Mouse (Mus musculus) layer of hippocampus, adult 18-20 months (tissue): ENCODE measurements around the gene Pex6. TPM values are rescaled to one million over a fixed set of nuclear protein-coding genes. Genes with fewer than 3 reads are reported as not detected.

Source experiments
- DNase-seq, 2 experiments: peaks; one replicate each; pipeline ENCODE4 v3.0.0; 2022; ENCODE audit warnings: low spot score in 2 of 2
- total RNA-seq, 2 experiments: library from RNA; stranded (reverse); gene quantifications; 2 replicates each; pipeline ENCODE4 v1.2.3; 2021

The Pex6 gene
- total RNA-seq, 2 experiments from 2014 or later: 55.5 to 62.4 TPM

DNA sequence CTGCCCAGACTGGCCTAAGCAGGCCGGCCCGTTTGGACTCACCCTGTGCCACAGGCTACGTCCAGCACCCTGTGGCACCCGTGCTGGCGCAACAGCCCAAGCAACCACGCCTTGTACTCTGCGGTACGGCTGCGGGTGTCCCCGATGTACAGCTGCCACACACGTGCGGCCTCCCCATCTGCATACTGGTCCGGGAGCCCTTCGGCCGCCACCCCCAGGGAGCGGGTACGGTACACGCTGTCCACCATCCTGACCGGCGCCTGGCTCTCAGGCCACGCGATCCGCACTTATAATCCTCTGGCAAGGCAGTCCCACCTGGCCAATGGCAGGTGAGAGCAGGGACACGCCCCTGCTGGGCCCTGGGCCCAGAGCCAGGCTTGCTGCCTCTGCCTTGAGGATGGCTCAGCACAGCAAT is 17.6 kb downstream of the Pex6 start, which contains the start of gene Gnmt:
Gene Gnmt (minus strand): TSS at position 265 of the 415 bp plus-strand sequence.
- DNase-seq: no peak

DNA sequence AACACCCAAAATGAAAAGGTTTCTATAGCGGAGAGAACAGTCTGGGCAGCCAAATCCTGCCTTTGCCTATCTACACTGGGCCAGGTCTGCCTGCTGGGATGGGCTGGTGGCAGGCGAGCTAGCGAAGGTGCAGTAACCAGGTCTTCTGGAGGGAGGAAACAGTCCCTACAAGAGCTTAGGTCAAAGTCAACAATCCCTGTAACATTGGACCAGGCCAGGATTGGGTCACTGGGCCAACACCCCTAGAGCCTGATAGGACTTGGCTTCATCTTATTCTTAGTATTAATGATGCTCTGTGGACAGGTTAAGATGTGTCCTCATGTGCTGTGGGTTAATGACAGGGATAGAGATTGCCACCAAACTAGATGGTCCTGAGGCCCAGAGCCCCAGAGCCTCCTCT is 22.8 kb downstream of the Pex6 start:
- DNase-seq: no peak

- no peak for DNase-seq
Observed at GRCm38 (mm10) chr17:46735287-46735686, 24.0 kb downstream of the Pex6 start.

DNA sequence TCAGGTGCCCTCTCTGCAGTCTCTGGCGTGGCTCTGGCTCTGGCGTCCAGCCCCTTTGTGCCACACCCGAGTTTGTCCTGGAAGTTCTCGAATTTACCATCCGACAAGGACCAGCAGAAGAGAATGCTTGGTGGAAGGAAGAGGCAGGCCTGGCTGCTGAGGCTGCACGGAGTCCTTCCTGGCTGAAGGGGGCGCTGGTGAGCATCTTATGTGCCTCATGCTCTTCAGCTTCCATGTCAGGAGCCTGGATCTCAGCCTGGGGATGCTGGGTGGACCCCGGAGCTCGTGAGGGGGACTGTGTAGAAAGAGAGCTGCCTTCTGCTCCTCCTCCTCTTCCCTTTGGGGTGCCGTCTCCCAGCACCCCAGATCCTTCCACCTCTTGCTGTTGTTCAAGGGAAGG is 24.9 kb downstream of the Pex6 start:
- DNase-seq: peak in 1 of 2 experiments; percentile 32

DNA sequence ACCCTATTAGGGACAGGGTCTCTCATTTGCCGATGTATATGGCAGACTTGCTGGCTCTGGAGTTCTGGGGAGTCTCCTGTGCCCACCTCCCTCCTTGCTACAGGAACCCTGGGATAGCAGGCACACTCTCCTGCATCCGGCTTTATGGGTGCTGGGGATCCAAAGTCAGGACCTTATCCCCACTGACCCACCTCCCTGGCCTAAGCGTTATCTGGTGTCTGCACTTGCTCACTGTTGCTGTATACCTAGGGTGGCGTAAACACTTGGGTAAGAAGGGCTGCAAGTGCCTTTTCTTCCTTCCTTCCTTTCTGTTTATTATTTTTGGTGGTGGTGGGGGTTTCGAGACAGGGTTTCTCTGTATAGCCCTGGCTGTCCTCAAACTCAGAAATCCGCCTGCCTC is 30.0 kb downstream of the Pex6 start:
- DNase-seq: no peak

DNA sequence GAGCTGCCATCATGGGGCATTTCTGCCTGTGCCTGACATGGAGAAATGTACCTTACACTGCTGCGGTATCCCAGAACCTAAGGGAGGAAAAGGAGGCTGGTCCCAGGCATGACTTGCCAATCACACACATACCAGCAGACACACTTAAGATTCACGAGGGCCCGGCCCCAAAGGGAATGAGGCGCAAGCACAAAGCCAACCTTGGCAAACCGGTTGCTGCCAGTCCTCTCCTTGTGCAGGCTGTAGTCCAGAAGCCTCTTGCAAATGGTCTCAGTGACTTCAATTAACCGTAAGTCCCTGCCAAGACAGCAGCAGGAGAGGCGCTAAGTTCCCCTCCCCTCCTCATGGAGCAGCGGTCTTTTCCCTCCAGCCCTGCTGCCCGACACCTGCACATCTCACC is 31.7 kb downstream of the Pex6 start:
- no peak for DNase-seq

DNA sequence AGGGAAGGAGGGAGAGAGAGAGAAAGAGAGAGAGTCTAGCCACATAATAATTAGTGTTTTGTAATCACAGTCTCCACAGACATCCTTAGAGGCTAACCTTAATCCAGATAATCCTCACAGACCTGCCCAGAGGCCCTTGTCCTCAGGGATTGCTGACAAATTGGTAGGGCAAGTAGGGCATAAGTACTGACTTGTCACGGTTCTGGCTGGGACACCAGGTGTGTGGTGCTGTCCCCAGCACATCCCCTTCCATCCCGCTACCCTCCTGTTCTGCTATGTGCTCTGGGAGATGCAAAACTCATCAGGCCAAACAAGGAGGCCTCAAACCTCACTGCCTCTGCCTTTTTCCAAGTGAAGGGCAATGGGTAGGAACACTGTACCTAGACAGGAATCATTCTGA is 34.2 kb downstream of the Pex6 start:
- no peak for DNase-seq

GRCm38 (mm10) chr17:46747234-46747633 is 36.0 kb downstream of the Pex6 start:
- DNase-seq: no peak

DNA sequence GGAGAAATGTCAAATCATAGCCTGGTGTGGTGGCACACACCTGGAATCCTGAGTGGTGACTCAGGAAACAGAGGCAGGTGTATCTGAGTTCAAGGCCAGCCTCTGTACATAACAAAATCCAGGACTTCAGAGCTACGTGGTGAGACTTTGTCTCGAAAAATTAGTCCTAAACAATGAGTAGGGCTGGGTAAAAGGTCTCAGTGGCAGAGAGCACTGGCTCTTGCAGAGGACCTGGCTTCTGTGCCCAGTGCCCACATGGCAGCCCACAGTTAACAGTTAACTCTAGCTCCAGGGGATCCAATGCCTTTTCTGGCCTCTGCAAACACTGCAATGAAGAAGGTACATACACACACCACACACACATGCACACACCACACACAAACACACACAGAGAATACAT is 36.5 kb downstream of the Pex6 start:
- DNase-seq: no peak

GRCm38 (mm10) chr17:46749282-46749681 is 38.0 kb downstream of the Pex6 start:
- DNase-seq: no peak

GRCm38 (mm10) chr17:46750580-46750979 is 39.3 kb downstream of the Pex6 start:
- DNase-seq: no peak

- no peak for DNase-seq
Observed at GRCm38 (mm10) chr17:46751056-46751793, 40.0 kb downstream of the Pex6 start.

DNA sequence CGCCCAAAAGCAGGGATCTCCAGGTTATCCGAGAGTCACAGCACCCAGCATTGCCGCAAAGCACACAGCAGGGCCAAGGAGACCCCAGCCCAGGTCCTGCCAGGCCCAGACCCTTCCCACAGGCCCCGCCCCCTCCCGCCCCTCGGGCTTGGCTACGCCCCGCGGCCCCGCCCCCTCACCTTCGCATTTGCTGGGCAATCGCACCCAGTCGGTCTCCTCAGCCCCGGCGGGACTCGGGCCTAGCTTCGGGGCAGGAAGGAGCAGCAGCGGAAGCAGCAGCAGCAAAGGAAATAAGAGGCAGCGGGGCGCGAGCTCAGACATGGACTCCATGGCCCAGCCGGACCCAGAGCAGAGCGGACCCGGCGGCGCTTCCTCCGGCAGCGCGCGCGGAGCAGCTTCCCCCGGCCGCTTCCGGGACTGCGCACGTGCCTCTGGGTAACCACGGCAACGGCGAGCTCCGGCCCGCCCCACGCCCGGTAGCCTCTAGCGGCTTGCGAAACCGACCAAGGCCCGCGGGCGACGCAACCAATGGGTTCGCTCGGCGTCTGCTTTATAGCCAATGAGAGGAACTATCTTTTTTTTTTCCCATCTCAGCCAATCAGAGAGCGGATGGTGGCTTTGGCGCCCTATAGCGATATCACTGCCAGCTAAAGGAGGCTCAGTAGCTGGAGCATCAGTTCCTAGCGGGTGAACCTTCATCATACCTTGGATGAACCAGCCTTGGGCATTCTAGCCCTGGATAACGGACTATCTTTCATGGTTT is 40.7 kb downstream of the Pex6 start, which contains the start of gene Cnpy3:
Gene Cnpy3 (minus strand): TSS at position 421 of the 763 bp plus-strand sequence.
- peak; percentile 98 to 99 for DNase-seq

DNA sequence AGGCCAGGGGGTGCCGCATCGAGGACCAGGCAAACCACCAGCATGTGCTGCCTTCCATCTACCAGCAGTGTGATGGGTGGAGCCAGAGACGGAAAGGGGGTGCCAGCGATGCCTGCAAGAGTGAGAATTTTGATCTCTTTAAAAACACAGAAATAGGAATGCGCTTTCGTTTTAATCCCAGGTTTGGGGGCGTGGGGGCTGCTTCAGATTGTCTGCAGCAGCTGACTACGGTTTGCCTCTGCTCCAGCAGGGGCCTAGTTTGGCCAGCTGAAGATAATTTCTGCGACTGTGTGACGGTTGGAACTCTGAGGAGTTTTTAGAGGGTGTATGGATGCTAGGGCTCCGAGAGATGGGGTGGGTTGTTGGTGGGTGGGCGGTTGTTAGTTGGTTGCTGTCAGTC is 47.5 kb downstream of the Pex6 start:
- no peak for DNase-seq

- no peak for DNase-seq
Observed at GRCm38 (mm10) chr17:46763544-46763943, 52.3 kb downstream of the Pex6 start, which contains the start of gene Ptcra. Gene Ptcra (minus strand): TSS chr17:46763712.

GRCm38 (mm10) chr17:46764916-46765315 is 53.7 kb downstream of the Pex6 start:
- DNase-seq: peak; percentile 48 to 67

GRCm38 (mm10) chr17:46767868-46768267 is 56.6 kb downstream of the Pex6 start:
- DNase-seq: no peak

DNA sequence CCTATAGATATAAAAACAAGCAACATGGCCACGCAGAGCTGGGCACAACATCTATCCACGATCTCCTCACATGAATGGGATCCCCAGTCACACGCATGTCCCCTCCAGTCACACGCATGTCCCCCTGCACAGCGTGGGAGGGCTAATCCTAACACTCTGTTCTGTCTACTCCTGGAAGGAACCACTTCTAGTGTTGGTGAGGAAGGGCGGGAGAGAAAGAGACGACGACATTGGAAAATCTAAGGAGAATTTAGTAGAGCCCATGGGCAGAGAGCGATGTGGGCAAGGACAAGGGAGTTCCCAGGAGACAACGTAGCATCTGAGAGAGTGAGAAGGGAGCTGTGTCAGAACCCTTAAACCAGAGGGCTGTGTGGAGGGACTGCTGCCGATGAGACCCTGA is 59.3 kb downstream of the Pex6 start:
- DNase-seq: no peak

DNA sequence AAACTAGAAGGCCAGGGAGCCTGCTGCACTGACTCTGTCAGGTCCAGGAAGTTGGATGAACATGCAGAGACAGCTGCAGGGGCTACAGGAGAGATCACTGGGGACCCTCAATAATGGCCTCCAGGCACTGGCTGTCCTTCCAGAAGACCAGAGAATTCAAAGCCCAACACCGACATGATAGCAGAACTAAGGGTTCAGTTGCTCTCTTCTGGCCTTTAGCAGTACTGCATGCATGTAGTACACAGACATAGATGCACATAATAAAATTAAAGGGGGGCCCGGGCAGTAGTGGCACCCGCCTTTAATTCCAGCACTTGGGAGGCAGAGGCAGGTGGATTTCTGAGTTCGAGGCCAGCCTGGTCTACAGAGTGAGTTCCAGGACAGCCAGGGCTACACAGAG is 59.8 kb downstream of the Pex6 start:
- no peak for DNase-seq

DNA sequence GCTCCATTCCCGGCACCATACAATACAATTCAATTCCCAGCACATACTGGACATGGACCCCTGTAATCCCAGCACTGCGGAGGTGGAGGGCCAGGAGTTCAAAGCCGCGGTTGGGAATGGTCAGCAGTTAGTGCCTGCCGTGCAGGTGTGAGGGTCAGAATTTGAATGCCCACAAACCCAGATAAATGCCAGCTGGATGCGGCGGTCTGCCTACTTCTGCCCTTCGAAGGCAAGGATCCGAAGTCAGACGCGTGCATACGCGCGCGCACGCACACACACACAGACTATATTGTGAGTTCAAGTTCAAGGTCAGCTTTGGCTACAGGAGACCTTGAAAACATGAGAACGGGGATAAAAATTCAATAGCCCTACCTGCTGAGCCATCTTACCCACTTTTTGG is 60.4 kb downstream of the Pex6 start:
- no peak for DNase-seq

DNA sequence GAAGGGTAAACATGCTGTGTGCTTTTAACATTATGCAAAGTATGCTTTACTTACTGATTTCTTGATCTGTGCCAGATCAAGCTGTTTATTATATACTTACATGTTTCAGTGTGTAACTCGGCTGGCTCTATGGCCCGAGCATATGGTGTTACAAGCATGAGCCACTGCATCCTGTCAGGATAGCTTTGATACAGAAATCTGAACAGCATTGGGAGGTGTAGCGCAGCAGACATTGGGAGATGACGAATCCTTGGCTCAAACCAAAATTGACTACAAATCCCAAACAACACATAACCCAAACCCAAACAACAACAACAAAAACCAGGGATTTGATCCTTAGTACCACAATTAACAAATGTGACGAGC is 60.8 kb downstream of the Pex6 start:
- no peak for DNase-seq
